Mouse (Mus musculus): ENCODE measurements around the gene Nupr1.

Nupr1 gene

DNA sequence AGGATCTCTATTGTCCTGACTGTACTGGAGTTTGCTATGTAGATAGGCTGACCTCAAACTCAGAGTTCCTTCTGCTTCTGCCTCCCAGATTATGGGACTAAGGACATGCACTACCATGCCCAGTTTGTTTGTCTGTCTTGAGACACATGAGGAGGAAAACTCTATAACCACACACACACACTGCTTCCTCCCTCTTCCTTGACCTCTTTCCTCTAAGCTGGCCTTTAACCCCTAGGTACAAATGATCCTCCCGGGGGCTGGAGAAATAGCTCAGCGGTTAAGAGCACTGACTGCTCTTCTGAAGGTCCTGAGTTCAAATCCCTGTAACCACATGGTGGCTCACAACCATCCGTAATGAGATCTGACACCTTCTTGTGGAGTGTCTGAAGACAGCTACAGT is 13.7 kb upstream of the Nupr1 start:
- DNase-seq (ENCODE audit: low spot score in 2 of 2) = no peak

- DNase-seq (ENCODE audit: low spot score in 2 of 2) = peak in 1 of 2 experiments; percentile 37
Observed at GRCm38 (mm10) chr7:126643244-126643617, 12.6 kb upstream of the Nupr1 start.

GRCm38 (mm10) chr7:126642545-126643243 is 12.0 kb upstream of the Nupr1 start:
- no peak for DNase-seq (ENCODE audit: low spot score in 2 of 2)

GRCm38 (mm10) chr7:126636733-126637520 is 6.3 kb upstream of the Nupr1 start:
- DNase-seq (ENCODE audit: low spot score in 2 of 2) = peak in 1 of 2 experiments; percentile 58

DNA sequence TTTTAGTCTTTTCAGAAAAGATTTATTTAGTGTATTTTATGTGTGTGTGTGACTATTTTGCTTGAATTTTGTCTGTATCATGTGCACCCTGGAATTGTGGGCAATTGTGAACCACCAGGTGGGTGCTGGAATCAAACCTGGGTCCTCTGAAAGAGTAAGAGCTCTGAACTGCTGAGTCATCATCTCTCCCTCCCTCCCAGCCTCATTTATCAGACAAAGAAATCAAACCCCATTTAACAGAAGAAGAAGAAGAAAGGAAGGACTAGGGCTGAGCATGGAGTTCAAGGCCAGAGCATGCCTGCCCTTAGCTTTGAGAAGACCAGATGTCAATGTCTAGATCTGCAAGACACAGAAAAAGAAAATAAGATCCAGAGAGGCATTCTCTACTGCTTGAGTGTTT is 4.7 kb upstream of the Nupr1 start:
- no peak for DNase-seq (ENCODE audit: low spot score in 2 of 2)

DNA sequence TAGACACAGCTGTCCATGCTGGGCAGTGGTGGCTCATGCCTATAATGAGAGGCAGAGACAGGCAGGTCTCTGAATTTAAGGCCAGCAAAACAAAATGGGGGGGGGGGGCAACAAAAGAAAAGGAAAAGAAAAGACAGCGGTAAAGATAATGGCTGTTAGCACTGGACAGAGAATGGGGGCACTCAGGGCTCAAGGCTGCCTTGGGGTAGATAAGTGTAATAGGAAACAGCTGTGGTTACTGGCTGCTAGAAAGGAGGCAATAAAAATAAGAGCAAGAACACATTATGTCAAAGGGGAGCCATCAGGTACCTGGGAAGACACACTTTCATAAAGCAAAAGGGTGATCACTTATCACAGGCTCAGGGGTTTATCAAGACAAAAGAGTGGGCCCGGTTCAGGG is 1.8 kb upstream of the Nupr1 start:
- DNase-seq (ENCODE audit: low spot score in 2 of 2) = no peak

DNA sequence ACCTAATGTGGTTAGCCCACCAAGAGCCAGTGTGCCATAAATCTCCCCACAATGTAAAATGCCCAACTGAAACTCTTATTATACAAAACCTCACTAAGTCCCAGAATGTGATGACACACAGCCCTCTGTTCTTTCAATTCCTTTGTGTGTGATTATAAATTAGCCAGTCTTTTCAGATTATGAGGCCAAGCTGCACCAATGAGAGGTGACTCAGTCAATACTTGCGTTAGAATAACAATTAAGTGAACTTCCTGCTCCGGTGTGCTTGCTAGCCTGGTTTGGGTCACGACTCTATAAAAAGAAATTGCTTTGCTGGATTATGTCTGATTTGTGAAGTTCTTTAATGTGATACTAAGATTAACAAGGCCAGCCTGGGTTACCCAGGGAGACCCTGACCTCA is 746 bp downstream of the Nupr1 start:
- no peak for DNase-seq (ENCODE audit: low spot score in 2 of 2)

- no peak for DNase-seq (ENCODE audit: low spot score in 2 of 2)
Observed at GRCm38 (mm10) chr7:126628111-126628510, 2.5 kb downstream of the Nupr1 start.

GRCm38 (mm10) chr7:126625807-126626600 is 4.7 kb downstream of the Nupr1 start:
- DNase-seq (ENCODE audit: low spot score in 2 of 2) = no peak

- DNase-seq (ENCODE audit: low spot score in 2 of 2) = peak; percentile 51 to 72
Observed at GRCm38 (mm10) chr7:126625369-126625768, 5.3 kb downstream of the Nupr1 start.

DNA sequence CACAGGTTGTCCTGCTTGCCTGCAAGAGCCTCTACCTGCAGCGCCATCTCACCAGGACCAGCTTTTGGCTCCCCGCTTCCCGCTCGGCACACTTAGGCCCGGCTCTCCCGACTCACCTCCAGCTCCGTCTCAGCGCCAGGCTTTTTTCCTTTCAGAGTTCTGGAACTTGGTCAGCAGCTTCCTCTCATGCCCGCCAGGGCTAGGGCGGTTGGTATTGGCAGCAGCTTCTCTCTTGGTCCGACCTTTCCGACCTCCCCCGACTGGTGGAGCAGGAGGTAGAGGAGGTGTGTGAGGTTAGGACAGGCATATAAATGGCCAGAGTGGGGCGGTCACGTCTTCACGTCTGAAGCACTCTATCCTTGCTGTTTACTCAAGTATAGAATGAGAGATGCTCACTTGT is 5.9 kb downstream of the Nupr1 start:
- DNase-seq (ENCODE audit: low spot score in 2 of 2) = no peak

DNA sequence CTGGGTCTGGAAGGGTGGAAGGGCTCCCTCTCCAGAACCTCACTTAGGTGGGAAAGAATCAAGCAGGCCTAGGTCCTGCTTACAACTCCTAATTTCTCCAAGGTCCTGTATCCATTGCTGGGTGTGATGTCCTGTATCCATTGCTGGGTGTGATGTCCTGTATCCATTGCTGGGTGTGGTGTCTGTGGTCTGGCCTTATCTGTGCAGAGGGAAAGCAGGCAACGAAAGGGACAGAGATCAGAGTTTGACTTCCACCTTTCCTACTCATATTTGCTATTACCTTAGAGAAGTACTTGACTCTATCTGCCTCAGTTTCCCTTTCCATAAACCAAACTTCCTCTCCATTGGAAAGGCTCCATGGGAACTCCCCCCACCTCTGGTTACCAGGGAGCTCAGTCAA is 7.3 kb downstream of the Nupr1 start:
- no peak for DNase-seq (ENCODE audit: low spot score in 2 of 2)

DNA sequence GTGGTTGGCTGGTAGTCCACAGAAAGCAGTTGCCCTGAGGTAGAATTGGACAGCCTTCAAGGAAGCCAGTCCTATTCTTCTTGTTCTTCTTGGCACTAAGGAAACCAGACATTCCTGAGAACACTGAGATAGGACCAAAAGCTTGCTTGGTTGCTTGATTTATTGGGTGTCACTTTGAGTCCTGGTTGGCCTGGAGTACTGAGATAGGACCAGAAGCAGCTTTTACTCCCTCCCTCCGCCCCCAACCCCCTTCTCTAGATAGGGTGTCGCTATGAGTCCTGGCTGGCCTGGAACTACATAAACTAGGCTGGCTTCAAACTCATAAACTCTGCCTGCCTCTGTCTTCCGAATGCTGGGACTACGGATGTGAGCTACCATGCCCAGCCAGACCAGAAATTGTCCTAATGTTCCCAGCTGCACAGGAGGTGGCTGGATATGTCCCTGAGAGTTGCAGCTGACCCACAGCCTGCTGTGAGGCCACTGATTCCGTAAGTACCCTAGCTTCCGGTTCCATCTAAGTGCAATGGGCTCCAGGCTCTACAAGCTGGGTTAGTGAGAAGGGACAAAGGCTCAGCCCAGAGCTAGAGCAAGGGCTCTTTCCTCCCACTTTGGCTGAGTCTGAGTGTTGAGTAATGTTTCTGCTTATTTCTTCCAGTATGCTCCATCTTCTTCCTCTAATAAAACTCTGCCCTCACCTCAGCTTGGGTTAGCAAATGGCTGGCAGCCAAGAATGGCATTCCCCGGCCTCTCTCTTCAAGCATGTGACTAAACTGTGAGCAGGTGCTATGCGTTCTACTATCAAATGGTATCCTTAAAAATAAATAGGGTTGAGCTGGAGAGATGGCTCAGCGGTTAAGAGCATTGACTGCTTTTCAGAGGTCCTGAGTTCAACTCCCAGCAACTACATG is 9.0 kb downstream of the Nupr1 start:
- DNase-seq (ENCODE audit: low spot score in 2 of 2) = peak in 1 of 2 experiments; percentile 23

DNA sequence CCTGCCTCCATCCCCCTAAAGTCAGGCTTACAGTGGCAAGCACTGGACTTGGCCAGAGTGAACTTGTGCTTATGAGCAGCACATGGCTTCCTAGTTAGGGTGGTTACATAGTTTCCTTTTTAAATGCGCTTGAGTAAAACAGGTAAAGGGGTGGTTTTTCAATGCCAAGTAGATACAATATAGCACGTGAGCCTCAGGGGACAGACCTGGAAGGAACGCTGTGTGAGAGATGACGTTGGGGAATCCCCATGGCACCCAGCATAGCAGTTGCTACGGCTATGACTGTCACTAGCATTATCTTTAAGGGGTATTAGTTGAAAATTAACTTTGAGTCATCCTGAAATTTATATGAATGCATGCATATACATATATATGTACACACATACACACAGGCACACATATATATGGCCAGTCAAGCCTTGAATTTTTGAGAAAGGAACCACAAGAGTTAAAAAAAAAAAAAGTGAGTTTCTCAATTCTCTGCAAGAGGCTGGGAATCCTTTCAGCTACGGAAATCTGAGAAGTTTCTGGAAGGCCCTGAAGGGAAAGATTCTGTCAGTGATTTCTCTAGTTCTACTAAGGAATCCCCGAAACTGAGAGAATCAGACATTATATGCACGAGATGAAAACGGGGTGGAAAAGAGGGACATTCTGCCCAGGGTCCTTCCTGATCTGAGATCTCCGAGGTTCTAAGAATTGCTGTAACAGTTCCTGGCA is 10.9 kb downstream of the Nupr1 start:
- DNase-seq (ENCODE audit: low spot score in 2 of 2) = no peak

DNA sequence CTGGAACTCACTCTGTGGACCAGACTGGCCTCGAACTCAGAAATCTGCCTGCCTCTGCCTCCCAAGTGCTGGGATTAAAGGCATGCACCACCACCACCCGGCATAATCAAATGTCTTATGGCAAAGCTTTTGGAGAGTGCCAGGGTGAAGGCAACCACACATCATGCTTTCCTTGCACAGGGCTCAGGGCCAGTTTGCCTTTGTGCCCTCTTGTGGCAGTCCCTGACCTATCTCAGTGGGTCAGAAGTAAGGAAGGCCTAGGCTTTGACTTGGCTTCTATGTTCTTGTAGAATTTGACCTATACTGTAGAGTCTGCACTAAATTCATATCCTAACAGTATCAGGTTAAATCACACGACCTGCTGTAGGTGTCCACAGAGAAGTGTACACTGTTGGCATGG is 14.0 kb downstream of the Nupr1 start:
- no peak for DNase-seq (ENCODE audit: low spot score in 2 of 2)

DNA sequence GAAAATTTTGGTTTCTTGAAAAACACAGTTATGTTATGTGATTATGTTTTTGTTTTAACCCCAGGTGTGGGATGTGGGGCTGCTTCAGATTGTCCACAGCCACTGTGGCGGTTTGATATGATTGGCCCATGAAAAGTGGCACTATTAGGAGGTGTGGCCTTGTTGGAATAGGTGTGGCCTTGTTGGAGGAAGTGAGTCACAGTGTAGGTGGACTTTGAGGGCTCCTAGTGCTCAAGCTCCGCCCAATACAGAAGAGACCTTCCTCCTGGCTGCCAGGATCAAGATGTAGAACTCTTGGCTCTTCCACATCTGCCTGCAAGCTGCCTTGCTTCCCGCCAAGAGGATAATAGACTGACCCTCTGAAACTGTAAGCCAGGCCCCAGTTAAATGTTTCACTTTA is 17.9 kb downstream of the Nupr1 start:
- DNase-seq (ENCODE audit: low spot score in 2 of 2) = no peak

GRCm38 (mm10) chr7:126607796-126608195 is 22.9 kb downstream of the Nupr1 start:
- no peak for DNase-seq (ENCODE audit: low spot score in 2 of 2)

- no peak for DNase-seq (ENCODE audit: low spot score in 2 of 2)
Observed at GRCm38 (mm10) chr7:126607064-126607463, 23.6 kb downstream of the Nupr1 start.

GRCm38 (mm10) chr7:126606611-126607010 is 24.1 kb downstream of the Nupr1 start:
- DNase-seq (ENCODE audit: low spot score in 2 of 2) = no peak

DNA sequence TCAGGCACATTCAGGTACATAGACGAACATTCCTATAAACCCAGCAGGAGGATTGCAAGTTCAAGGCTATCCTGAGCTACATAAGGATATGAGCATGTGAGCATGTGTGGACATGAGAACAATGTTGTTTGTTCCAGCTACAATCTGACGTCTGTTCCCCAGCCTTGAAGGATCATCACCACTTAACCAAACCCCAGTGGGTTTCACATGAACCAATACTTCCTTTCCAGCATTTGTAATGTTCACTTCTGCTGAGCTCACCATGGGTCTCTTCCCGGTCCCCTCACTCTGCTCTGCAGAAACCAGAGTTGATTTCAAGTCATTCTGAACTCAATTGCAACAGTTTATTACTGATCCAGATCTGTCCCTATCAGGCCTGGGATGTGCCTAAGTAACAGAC is 28.0 kb downstream of the Nupr1 start:
- DNase-seq (ENCODE audit: low spot score in 2 of 2) = no peak

- no peak for DNase-seq (ENCODE audit: low spot score in 2 of 2)
Observed at GRCm38 (mm10) chr7:126601896-126602295, 28.8 kb downstream of the Nupr1 start.

All from right cerebral cortex, postnatal 10 days (tissue).